Mouse (Mus musculus) neural tube, embryonic 12.5 days (tissue): Measurements from ENCODE around the gene Tll2. TPM values are rescaled to one million over a fixed set of nuclear protein-coding genes. Genes with fewer than 3 reads are reported as not detected.

Source experiments
- ATAC-seq: fragments of 200-750 bp; cut with Nextera tagmentation; 2 replicates; pipeline ENCODE4 v1.8.0; 2017; ENCODE audit warnings: low read depth, mild to moderate bottlenecking, moderate TSS enrichment, moderate library complexity; ENCODE audit not compliant: low FRiP score
- H3K27ac ChIP-seq: fragments of 300-500 bp; sonication (generic); 2 replicates; pipeline ENCODE4 v1.5.1; 2016
- H3K27me3 ChIP-seq: fragments of 300-500 bp; sonication (generic); replicated peaks from 2 replicates; pipeline ENCODE4 v1.6.1; 2016; ENCODE audit warnings: mild to moderate bottlenecking
- H3K36me3 ChIP-seq: fragments of 300-500 bp; sonication (generic); 2 replicates; pipeline ENCODE4 v1.6.1; 2016; ENCODE audit warnings: mild to moderate bottlenecking
- H3K4me1 ChIP-seq: fragments of 300-500 bp; sonication (generic); 2 replicates; pipeline ENCODE4 v1.6.1; 2016
- H3K4me2 ChIP-seq: fragments of 300-500 bp; sonication (generic); replicated peaks from 2 replicates; pipeline ENCODE4 v1.6.1; 2016; ENCODE audit warnings: mild to moderate bottlenecking
- H3K4me3 ChIP-seq: fragments of 300-500 bp; sonication (generic); 2 replicates; pipeline ENCODE4 v1.5.1; 2016
- H3K9ac ChIP-seq: fragments of 300-500 bp; sonication (generic); 2 replicates; pipeline ENCODE4 v1.6.1; 2016; ENCODE audit warnings: mild to moderate bottlenecking
- H3K9me3 ChIP-seq: fragments of 300-500 bp; sonication (generic); 2 replicates; pipeline ENCODE4 v1.6.1; 2016; ENCODE audit warnings: mild to moderate bottlenecking
- WGBS: fragments of 180-500 bp; shearing (Covaris S2); methylation state at CpG from one replicate; pipeline ENCODE4 v1.1.7; 2016; 5-methylcytosine and 5-hydroxymethylcytosine counted together
- polyA plus RNA-seq: library from polyadenylated mRNA; unstranded; fragments of >200 nt; fragmentation: Nextera tagmentation; extraction: Ambion mirVana; gene quantifications from 2 replicates; pipeline ENCODE4 v1.2.1, GENCODE M21; 2016

The Tll2 gene
- polyA plus RNA-seq, 1 experiment from 2014 or later: 1.5 TPM

DNA sequence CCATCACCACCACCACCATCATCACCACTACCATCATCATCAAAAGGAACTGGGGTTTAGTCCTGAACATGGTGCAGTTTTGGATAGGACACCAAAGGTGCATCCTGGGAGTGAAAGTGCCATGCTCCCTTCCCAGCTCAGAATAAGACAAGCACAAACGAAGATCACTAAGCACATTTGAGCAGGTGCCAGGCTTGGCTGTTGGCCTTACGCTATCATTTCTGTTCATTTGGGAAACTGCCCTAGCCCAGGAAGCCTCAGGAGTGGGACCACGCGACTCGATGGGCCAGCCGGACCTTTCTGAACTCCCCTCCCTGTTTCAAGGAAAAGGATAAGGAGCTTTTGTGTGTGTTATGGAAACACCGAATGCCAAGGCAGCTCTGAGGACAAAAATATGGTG, 98.0 kb downstream of the Tll2 start:
- Histone ChIP-seq H3K9me3 (no peaks in the 10 kb centered on the region), H3K27me3 (no peaks in the 10 kb centered on the region), H3K36me3 (no peaks in the 10 kb centered on the region), H3K9ac (no peak overlapping the region), H3K4me1 (peaks cover 29% of the 10 kb centered on the region), H3K27ac (no peak overlapping the region), H3K4me3 (no peak overlapping the region), H3K4me2 (no peak overlapping the region)
- WGBS: 92% methylated on average over 7 of the region's 7 CpGs
- no peak for ATAC-seq

DNA sequence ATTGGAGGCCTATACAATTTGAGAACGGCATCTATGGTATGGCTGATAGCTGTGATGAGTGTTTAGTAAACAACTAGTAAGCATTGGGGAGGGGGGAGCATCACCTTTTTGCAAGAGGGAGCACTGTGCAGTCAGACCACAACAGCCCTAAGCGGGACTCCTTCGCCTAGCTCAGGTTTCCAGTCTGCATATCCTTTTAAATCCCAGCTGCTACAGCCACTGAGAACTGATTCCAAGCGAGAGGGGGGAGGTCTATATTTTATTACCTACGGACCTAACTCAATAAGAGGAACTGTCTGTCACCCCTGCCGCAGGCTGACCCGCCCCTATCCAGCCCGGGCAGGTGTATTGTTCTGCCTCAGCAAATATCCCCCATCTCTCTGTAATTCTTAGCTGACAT, 99.1 kb downstream of the Tll2 start:
- H3K27ac ChIP-seq: no peak overlapping the region
- no peak overlapping the region for H3K4me3 ChIP-seq
- H3K9ac ChIP-seq: no peak overlapping the region
- no peak for ATAC-seq
- no peaks in the 10 kb centered on the region for H3K9me3 ChIP-seq
- 46% methylated on average over 8 of the region's 8 CpGs for WGBS
- H3K36me3 ChIP-seq: no peaks in the 10 kb centered on the region
- no peak overlapping the region for H3K4me2 ChIP-seq
- no peaks in the 10 kb centered on the region for H3K27me3 ChIP-seq
- H3K4me1 ChIP-seq: peaks cover 22% of the 10 kb centered on the region

DNA sequence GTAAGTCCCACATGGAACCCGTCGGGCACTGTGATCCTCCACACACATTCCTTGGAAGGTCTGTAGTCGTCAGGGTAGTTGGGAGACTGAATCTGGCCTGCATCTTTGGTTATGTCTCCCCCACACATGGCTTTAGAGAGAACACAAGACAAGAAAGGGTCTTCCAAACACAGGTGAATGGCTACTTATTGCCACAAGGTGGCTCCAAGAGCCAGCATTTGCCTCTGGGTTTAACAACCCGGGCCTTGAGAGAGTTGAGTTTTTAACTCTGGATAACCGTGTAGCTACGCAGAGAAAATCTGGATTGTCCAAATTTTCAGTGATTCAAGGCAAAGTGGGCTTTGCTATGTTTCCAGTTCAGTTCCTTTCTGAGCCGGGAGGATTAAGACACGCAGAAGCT, 101.7 kb downstream of the Tll2 start:
- WGBS: 52% methylated on average over 8 of the region's 8 CpGs
- H3K27ac ChIP-seq: no peak overlapping the region
- H3K4me2 ChIP-seq: no peak overlapping the region
- H3K9me3 ChIP-seq: no peaks in the 10 kb centered on the region
- H3K4me1 ChIP-seq: peaks cover 17% of the 10 kb centered on the region
- no peaks in the 10 kb centered on the region for H3K36me3 ChIP-seq
- H3K9ac ChIP-seq: no peak overlapping the region
- H3K27me3 ChIP-seq: no peaks in the 10 kb centered on the region
- no peak overlapping the region for H3K4me3 ChIP-seq
- ATAC-seq: no peak

DNA sequence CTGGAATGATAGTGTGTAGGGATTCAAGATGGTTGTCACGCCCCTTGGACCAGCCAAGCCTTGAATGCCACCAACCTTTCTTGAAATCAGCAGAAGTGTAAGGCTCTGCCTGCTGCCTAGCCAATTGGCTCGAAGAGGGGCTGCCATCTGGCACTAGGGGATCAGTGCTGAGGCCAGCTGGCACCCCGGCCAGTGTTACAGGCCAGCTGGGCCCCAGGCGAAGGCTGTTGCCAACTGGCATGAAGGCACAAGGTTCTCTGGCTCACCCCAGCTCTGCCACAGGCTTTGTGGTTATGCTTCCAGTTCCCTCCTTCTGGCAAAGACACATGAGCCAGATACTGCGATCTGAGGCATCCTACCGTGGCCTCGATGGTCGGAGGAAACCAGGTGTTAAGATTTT, 105.2 kb downstream of the Tll2 start:
- Histone ChIP-seq H3K36me3 (no peaks in the 10 kb centered on the region), H3K4me3 (no peak overlapping the region), H3K4me2 (no peak overlapping the region), H3K9ac (no peak overlapping the region), H3K27ac (no peak overlapping the region), H3K4me1 (0 out of 2 replicates have a peak, but pooled peaks cover 8% of the 10 kb centered on the region), H3K9me3 (no peaks in the 10 kb centered on the region), H3K27me3 (no peaks in the 10 kb centered on the region)
- ATAC-seq: no peak
- WGBS: 89% methylated on average over 8 of the region's 8 CpGs

DNA sequence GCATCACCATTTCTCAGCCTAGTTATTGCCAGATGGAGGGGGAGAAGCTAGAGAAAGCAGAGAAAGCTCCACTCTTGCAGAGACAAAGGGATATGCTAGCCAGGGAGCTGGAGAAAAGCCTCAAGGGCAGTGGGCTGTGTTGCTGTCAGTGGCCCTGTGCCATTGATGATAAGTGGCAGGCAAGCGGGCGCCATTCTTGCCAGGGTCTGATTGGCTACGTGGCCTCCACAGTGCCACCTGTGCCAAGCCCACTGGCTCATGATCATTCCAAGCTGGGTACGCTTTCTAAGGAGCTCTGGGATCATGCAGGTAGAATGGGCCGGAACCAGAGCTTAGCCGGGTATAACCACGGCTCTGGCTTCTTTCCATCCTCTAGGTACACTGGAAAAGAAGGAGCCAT, 105.8 kb downstream of the Tll2 start:
- no peak for ATAC-seq
- no peak overlapping the region for H3K4me3 ChIP-seq
- H3K27me3 ChIP-seq: no peaks in the 10 kb centered on the region
- no peak overlapping the region for H3K27ac ChIP-seq
- H3K36me3 ChIP-seq: no peaks in the 10 kb centered on the region
- H3K9ac ChIP-seq: no peak overlapping the region
- H3K4me2 ChIP-seq: no peak overlapping the region
- no peaks in the 10 kb centered on the region for H3K9me3 ChIP-seq
- 95% methylated on average over 7 of the region's 7 CpGs for WGBS
- H3K4me1 ChIP-seq: 0 out of 2 replicates have a peak, but pooled peaks cover 8% of the 10 kb centered on the region

DNA sequence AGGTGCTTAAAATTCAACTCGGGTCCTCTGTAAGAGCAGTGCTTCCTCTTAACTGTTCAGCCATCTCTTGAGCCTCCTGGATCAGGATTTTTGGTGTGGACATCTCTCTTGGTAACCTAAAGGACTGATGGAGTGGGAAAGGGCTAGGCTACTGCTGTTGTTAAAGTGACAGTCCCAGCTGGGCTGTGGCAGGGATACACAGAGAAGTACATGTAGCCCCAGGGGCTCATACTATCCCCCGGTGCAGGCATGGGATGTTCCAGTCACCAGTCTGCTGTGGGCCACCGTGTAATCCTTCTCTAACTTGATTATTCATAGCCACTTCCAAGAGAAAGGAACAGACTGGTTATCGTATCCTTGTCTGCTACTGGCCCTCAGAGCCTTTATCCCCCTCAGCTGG, 109.6 kb downstream of the Tll2 start:
- Histone ChIP-seq H3K27ac (no peak overlapping the region), H3K27me3 (0 out of 2 replicates have a peak, but pooled peaks cover 3% of the 10 kb centered on the region), H3K9me3 (no peaks in the 10 kb centered on the region), H3K4me3 (no peak overlapping the region), H3K4me2 (no peak overlapping the region), H3K4me1 (0 out of 2 replicates have a peak, but pooled peaks cover 8% of the 10 kb centered on the region), H3K9ac (no peak overlapping the region), H3K36me3 (no peaks in the 10 kb centered on the region)
- ATAC-seq: peak; percentile 41; the same call in 1 of the 2 replicates
- 49% methylated on average over 4 of the region's 4 CpGs for WGBS

DNA sequence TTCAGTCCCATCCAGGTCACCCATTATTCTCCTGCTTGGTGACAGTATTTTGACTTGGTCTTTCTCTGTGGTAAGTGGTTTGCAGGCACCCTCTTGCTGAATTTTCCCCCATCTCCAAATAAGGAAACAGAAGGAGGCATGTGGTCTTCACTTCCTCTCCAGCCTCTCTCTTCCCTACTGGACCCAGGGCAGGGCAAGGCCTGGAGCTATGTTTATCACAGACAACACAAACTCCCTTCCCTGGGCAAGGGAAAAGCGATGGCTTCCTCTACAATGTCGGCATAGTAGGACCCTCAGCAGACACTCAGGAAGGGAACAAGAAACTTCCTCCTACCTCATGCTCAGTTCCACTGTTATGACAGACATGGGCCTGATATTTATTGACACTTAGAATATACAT, 114.7 kb downstream of the Tll2 start:
- no peaks in the 10 kb centered on the region for H3K36me3 ChIP-seq
- no peak for ATAC-seq
- no peak overlapping the region for H3K9ac ChIP-seq
- H3K27me3 ChIP-seq: 0 out of 2 replicates have a peak, but pooled peaks cover 10% of the 10 kb centered on the region
- peaks cover 3% of the 10 kb centered on the region; the same call in 1 of the 2 replicates for H3K4me1 ChIP-seq
- H3K9me3 ChIP-seq: no peaks in the 10 kb centered on the region
- no peak overlapping the region for H3K4me3 ChIP-seq
- WGBS: 77% methylated on average over 2 of the region's 2 CpGs
- no peak overlapping the region for H3K4me2 ChIP-seq
- H3K27ac ChIP-seq: no peak overlapping the region

DNA sequence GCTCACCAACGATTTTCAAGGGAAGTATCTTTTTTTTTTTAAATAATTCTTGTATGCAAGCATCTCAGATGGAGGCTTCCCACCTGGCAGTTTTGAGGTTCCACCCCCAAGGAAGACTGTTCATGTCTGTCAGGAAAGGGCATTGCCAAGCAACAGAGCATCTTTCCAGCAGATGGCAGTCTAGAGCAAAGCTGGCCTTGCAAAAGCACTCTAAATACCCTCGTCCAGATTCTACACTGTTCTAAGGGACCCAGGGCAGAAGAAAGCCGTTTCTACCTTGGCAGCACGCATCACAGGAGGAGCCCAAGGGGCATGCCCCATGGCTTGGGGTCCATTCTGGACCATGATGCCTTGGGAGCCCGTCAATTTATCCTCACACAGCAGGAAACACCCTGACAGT, 116.8 kb downstream of the Tll2 start:
- 0 out of 2 replicates have a peak, but pooled peaks have one; percentile 39 for ATAC-seq
- WGBS: 12% methylated on average over 5 of the region's 5 CpGs
- Histone ChIP-seq H3K4me2 (no peak overlapping the region), H3K4me1 (peaks cover 3% of the 10 kb centered on the region; the same call in 1 of the 2 replicates), H3K9ac (no peak overlapping the region), H3K4me3 (no peak overlapping the region), H3K27ac (no peak overlapping the region), H3K9me3 (no peaks in the 10 kb centered on the region), H3K36me3 (no peaks in the 10 kb centered on the region), H3K27me3 (0 out of 2 replicates have a peak, but pooled peaks cover 10% of the 10 kb centered on the region)

DNA sequence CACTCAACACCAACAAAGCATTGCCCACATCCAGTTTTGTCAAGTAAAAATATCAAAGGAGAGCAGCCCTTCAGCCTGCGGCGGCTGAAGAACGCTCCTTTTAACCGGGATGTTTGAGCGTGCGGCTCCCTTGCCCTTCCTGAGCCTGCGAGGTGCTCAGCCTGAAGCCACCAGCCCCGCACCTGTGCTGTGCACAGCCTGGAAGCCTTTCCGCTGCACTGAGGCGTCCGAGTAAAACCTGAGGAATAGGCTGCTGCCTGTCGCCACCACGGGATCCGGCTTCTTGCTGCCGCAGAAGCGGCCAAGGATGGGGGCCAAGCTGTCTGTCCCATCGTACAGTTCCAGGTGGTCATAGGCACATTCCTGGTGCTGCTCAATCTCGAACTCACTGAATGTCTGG, 118.1 kb downstream of the Tll2 start:
- H3K27ac ChIP-seq: no peak overlapping the region
- no peaks in the 10 kb centered on the region for H3K36me3 ChIP-seq
- peaks cover 3% of the 10 kb centered on the region; the same call in 1 of the 2 replicates for H3K4me1 ChIP-seq
- H3K4me2 ChIP-seq: peak overlapping the region; percentile 31; the same call in 1 of the 2 replicates
- no peak overlapping the region for H3K4me3 ChIP-seq
- WGBS: 49% methylated on average over 18 of the region's 18 CpGs
- no peaks in the 10 kb centered on the region for H3K9me3 ChIP-seq
- no peak for ATAC-seq
- H3K9ac ChIP-seq: no peak overlapping the region
- H3K27me3 ChIP-seq: 0 out of 2 replicates have a peak, but pooled peaks cover 10% of the 10 kb centered on the region

DNA sequence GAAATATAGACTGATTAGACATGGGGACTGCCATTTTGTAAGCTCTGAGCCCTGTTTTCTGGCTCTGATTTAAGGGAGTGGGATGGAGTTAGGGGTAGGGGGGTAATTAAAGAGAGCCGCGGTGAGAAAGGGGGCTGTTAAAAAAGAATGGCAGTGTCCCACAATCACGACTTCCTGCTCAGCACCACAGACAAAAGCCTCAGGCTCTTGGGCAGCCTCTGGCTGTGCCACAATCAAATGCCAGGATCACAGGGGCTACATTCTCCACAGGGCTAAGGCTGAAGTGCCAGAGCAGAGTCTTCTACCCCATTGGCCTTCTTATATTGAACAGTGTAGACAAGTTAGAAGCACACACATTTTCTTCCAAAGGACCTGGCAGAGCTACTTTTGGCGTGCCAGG, 118.7 kb downstream of the Tll2 start:
- H3K4me1 ChIP-seq: peaks cover 3% of the 10 kb centered on the region; the same call in 1 of the 2 replicates
- no peak overlapping the region for H3K9ac ChIP-seq
- WGBS: 29% methylated on average over 4 of the region's 4 CpGs
- no peak overlapping the region for H3K27ac ChIP-seq
- no peak overlapping the region for H3K4me3 ChIP-seq
- no peaks in the 10 kb centered on the region for H3K36me3 ChIP-seq
- H3K4me2 ChIP-seq: no peak overlapping the region
- H3K9me3 ChIP-seq: no peaks in the 10 kb centered on the region
- 0 out of 2 replicates have a peak, but pooled peaks cover 10% of the 10 kb centered on the region for H3K27me3 ChIP-seq
- ATAC-seq: no peak

DNA sequence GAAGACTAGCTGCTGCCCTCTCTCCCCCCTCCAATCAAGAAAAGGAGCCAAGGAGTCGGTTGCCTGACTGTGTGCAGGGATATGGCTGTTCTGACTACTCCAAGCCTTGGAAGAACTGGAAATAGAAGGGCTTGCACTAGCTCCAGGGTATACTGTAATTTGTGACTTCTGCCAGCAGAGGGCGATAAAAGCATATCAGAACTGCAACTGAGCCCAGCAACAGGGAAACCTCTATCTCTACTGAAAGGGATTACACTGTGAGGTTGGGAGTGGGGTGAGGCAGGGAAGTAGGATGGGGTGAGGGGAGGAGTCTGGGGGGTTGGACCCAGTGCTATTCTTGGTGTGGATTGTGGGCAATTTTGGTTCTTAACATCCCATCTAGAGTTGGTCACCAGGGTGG, 119.9 kb downstream of the Tll2 start:
- 0 out of 2 replicates have a peak, but pooled peaks cover 7% of the 10 kb centered on the region for H3K27me3 ChIP-seq
- no peaks in the 10 kb centered on the region for H3K36me3 ChIP-seq
- H3K4me1 ChIP-seq: peaks cover 4% of the 10 kb centered on the region; the same call in 1 of the 2 replicates
- peak; percentile 54; the same call in 1 of the 2 replicates for ATAC-seq
- no peak overlapping the region for H3K4me3 ChIP-seq
- no peak overlapping the region for H3K27ac ChIP-seq
- no peak overlapping the region for H3K9ac ChIP-seq
- H3K4me2 ChIP-seq: no peak overlapping the region
- 5% methylated on average over 2 of the region's 2 CpGs for WGBS
- H3K9me3 ChIP-seq: no peaks in the 10 kb centered on the region

DNA sequence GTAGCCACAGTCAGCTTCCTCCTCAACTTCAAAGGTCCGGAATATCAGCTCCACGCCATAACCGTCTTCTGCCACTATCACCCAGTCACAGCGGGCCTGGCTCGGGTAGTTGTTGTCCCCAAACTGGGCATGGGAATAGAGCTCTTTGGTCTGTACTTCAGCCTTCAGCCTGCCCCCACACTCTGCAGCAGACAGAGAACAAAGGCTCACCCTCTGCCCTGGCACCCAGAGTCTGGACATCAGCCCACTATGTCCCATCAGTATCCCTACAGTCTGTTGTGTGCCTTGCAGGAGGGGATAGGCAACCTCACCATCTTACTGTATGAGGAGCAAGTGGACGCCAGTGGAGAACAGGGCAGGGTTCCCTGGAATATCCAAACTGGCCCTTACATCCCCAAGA, 120.3 kb downstream of the Tll2 start:
- Histone ChIP-seq H3K27ac (no peak overlapping the region), H3K27me3 (0 out of 2 replicates have a peak, but pooled peaks cover 7% of the 10 kb centered on the region), H3K9me3 (no peaks in the 10 kb centered on the region), H3K9ac (no peak overlapping the region), H3K4me1 (peaks cover 7% of the 10 kb centered on the region; the same call in 1 of the 2 replicates), H3K4me2 (no peak overlapping the region), H3K4me3 (no peak overlapping the region), H3K36me3 (no peaks in the 10 kb centered on the region)
- 0 out of 2 replicates have a peak, but pooled peaks have one; percentile 3 for ATAC-seq
- 87% methylated on average over 6 of the region's 6 CpGs for WGBS

DNA sequence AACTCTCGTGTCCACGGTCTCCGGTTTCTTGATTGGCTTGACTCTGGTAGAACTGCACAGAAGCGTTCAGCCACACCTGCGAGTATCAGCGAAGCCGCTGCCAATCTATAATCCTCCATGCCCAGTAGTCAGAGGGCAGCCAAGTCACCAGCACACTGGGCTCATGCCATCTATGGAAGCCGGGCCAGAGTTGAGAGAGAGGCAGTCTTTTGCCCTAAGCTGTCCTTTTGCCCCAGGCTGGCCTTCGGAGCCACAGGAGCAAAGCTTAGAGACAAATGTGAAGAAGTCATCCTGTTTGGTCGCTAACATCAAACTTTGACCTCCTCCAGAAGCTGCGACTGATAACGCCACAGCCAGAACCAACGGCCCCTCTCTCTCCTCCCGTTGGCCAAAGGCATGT, 123.0 kb downstream of the Tll2 start:
- Histone ChIP-seq H3K27ac (no peak overlapping the region), H3K9me3 (no peaks in the 10 kb centered on the region), H3K4me3 (no peak overlapping the region), H3K27me3 (0 out of 2 replicates have a peak, but pooled peaks cover 3% of the 10 kb centered on the region), H3K4me2 (no peak overlapping the region), H3K9ac (no peak overlapping the region), H3K4me1 (peaks cover 7% of the 10 kb centered on the region; the same call in 1 of the 2 replicates), H3K36me3 (no peaks in the 10 kb centered on the region)
- 93% methylated on average over 14 of the region's 14 CpGs for WGBS
- ATAC-seq: no peak
